Comparison of ENCODE assay signal across 11 mouse cellular contexts in genomic region chr19:45428146-45428545, GRCm38 (mm10).
"Had no signal": no experiment of that assay in that cellular context is flagged by ENCODE, and none has a peak within 500 bp of the region (broad histone marks: within the 10 kb centered on the region; RNA-seq: fewer than 3 reads in every experiment).

No protein-coding gene starts in this region.

- H3K4me3 ChIP-seq: intestine, embryonic 15.5 days; layer of hippocampus, adult 2 months; liver, embryonic 15.5 days; lung, embryonic 15.5 days; neural tube, embryonic 12.5 days had no signal

- H3K4me1 ChIP-seq: liver, embryonic 15.5 days; neural tube, embryonic 12.5 days had no signal

- DNase-seq: kidney, adult 18-20 months; kidney, postnatal 10 days; kidney, postnatal 4 days; left cerebral cortex, postnatal 4 days; midbrain, embryonic 14.5 days; thymus, postnatal 4 days had no signal
